In the genomic region with DNA sequence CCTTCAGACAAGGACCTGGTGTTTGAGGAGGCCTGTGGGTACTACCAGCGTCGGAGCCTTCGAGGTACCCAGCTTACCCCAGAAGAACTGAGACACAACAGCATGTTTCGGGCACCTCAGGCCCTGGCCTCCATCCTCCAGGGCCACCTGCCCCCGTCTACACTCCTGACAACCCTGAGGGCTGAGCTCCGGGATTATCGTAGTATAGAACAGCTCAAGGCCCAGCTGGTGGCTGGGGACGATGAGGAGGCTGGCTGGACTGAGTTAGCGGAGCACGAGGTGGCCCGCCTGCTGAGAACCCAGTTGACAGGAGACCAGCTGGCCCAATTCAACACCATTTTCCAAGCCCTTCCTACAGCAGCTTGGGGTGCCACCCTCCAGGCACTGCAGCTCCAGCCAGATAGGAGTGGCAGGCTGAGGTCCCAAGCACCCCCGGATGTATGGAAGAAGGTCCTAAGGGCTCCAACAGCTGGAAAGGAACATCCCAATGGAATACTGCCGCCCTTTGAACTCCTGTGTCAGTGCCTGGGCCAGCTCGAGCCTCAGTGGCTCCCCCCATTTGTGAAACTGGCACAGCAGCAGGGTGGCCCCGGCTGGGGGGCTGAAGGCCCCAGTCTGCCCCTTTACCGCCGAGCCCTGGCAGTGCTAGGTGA, we compare ENCODE assay signal across 11 mouse cellular contexts. TPM values are rescaled to one million over a fixed set of nuclear protein-coding genes. Genes with fewer than 3 reads are reported as not detected.
DNase-seq lines count a peak whose midpoint lies in the region; ATAC-seq and TF ChIP-seq lines count a peak whose summit lies in the region.
"Had no signal": no experiment of that assay in that cellular context is flagged by ENCODE, and none has a peak within 500 bp of the region (broad histone marks: within the 10 kb centered on the region; RNA-seq: fewer than 3 reads in every experiment).

No protein-coding gene starts in this region.

- H3K27ac ChIP-seq in hindbrain, embryonic 14.5 days = no peak overlapping the region
- H3K27ac ChIP-seq in hindbrain, embryonic 11.5 days (ENCODE audit: low read depth, low read length) = no peak overlapping the region
- H3K27ac ChIP-seq in midbrain, embryonic 11.5 days (ENCODE audit: low read depth, low read length) = no peak overlapping the region
- no peak overlapping the region for H3K27ac ChIP-seq in midbrain, embryonic 13.5 days
- H3K27ac ChIP-seq in stomach, postnatal 0 days (replicated peaks) = no peak overlapping the region
- H3K27ac ChIP-seq in forebrain, postnatal 0 days (ENCODE audit: low read depth, low read length) = no peak overlapping the region
- H3K27ac ChIP-seq: neural tube, embryonic 15.5 days had no signal

- no peak overlapping the region for H3K4me3 ChIP-seq in hindbrain, embryonic 14.5 days (replicated peaks; ENCODE audit: low read length)
- no peak overlapping the region for H3K4me3 ChIP-seq in hindbrain, embryonic 11.5 days (ENCODE audit: low read depth, low read length)
- H3K4me3 ChIP-seq in midbrain, embryonic 11.5 days (ENCODE audit: low read depth, low read length) = no peak overlapping the region
- H3K4me3 ChIP-seq in midbrain, embryonic 13.5 days (replicated peaks) = no peak overlapping the region
- H3K4me3 ChIP-seq in stomach, postnatal 0 days (ENCODE audit: low read depth, low read length) = no peak overlapping the region
- H3K4me3 ChIP-seq in forebrain, postnatal 0 days (ENCODE audit: low read depth, low read length) = no peak overlapping the region

- peak; percentile 28 for DNase-seq in cerebellum, adult 11-12 months
- no peak for DNase-seq in cerebellum, postnatal 14 days
- DNase-seq in hindbrain, embryonic 14.5 days (ENCODE audit: low spot score) = no peak
- no peak for DNase-seq in hindbrain, embryonic 11.5 days (ENCODE audit: low spot score)
- DNase-seq in midbrain, embryonic 11.5 days (ENCODE audit: low spot score, missing footprints) = peak; percentile 86
- no peak for DNase-seq in stomach, postnatal 0 days (ENCODE audit: low spot score)
- DNase-seq in forebrain, postnatal 0 days = no peak
- DNase-seq: kidney, adult 18-20 months; liver, postnatal 0 days had no signal

- H3K9ac ChIP-seq in hindbrain, embryonic 14.5 days = no peak overlapping the region
- no peak overlapping the region for H3K9ac ChIP-seq in hindbrain, embryonic 11.5 days (ENCODE audit: low read depth, low read length)
- no peak overlapping the region for H3K9ac ChIP-seq in midbrain, embryonic 11.5 days (ENCODE audit: low read length)
- no peak overlapping the region for H3K9ac ChIP-seq in midbrain, embryonic 13.5 days (replicated peaks)
- H3K9ac ChIP-seq in stomach, postnatal 0 days (ENCODE audit: low read length) = no peak overlapping the region
- no peak overlapping the region for H3K9ac ChIP-seq in forebrain, postnatal 0 days

- TF ChIP-seq EP300 in stomach, postnatal 0 days (optimal IDR thresholded peaks at IDR 0.05) = no peak

- peaks cover 17% of the 10 kb centered on the region; the same call in 1 of the 2 replicates for H3K27me3 ChIP-seq in hindbrain, embryonic 14.5 days (ENCODE audit: control insufficient read depth, insufficient read depth, low read length)
- H3K27me3 ChIP-seq in hindbrain, embryonic 11.5 days (ENCODE audit: control insufficient read depth, insufficient read depth, low read length) = peaks cover 4% of the 10 kb centered on the region; the same call in 1 of the 2 replicates
- H3K27me3 ChIP-seq in midbrain, embryonic 11.5 days (ENCODE audit: control insufficient read depth, insufficient read depth, low read length) = peaks cover 11% of the 10 kb centered on the region
- H3K27me3 ChIP-seq in midbrain, embryonic 13.5 days = peaks cover 35% of the 10 kb centered on the region
- no peaks in the 10 kb centered on the region for H3K27me3 ChIP-seq in stomach, postnatal 0 days (ENCODE audit: control insufficient read depth, insufficient read depth, low read length)
- no peaks in the 10 kb centered on the region for H3K27me3 ChIP-seq in forebrain, postnatal 0 days (ENCODE audit: insufficient read depth, low read length)

- H3K36me3 ChIP-seq in hindbrain, embryonic 14.5 days (replicated peaks; ENCODE audit: control insufficient read depth, insufficient read depth) = no peaks in the 10 kb centered on the region
- H3K36me3 ChIP-seq in hindbrain, embryonic 11.5 days (ENCODE audit: control insufficient read depth, insufficient read depth, low read length) = no peaks in the 10 kb centered on the region
- H3K36me3 ChIP-seq in midbrain, embryonic 11.5 days (ENCODE audit: control insufficient read depth, insufficient read depth, low read length) = no peaks in the 10 kb centered on the region
- H3K36me3 ChIP-seq in midbrain, embryonic 13.5 days = no peaks in the 10 kb centered on the region
- no peaks in the 10 kb centered on the region; the same call in 1 of the 2 replicates for H3K36me3 ChIP-seq in stomach, postnatal 0 days (ENCODE audit: control insufficient read depth, insufficient read depth, low read length)
- H3K36me3 ChIP-seq in forebrain, postnatal 0 days (ENCODE audit: insufficient read depth) = no peaks in the 10 kb centered on the region
- H3K36me3 ChIP-seq: neural tube, embryonic 15.5 days had no signal

- TF ChIP-seq CTCF in stomach, postnatal 0 days (IDR thresholded peaks at IDR 0.05; ENCODE audit: low read depth) = no peak
- TF ChIP-seq CTCF in forebrain, postnatal 0 days (IDR thresholded peaks at IDR 0.05; ENCODE audit: low read depth) = no peak

- no peaks in the 10 kb centered on the region for H3K9me3 ChIP-seq in hindbrain, embryonic 14.5 days (ENCODE audit: control insufficient read depth, low read length)
- H3K9me3 ChIP-seq in hindbrain, embryonic 11.5 days (ENCODE audit: control insufficient read depth, low read length) = no peaks in the 10 kb centered on the region
- H3K9me3 ChIP-seq in midbrain, embryonic 11.5 days (ENCODE audit: control insufficient read depth, low read length) = no peaks in the 10 kb centered on the region
- no peaks in the 10 kb centered on the region for H3K9me3 ChIP-seq in midbrain, embryonic 13.5 days
- no peaks in the 10 kb centered on the region for H3K9me3 ChIP-seq in stomach, postnatal 0 days (ENCODE audit: control insufficient read depth, low read length)
- H3K9me3 ChIP-seq in forebrain, postnatal 0 days (ENCODE audit: low read length) = no peaks in the 10 kb centered on the region
- H3K9me3 ChIP-seq: neural tube, embryonic 15.5 days had no signal

- no peak overlapping the region for H3K4me2 ChIP-seq in hindbrain, embryonic 14.5 days (replicated peaks)
- H3K4me2 ChIP-seq in hindbrain, embryonic 11.5 days (replicated peaks; ENCODE audit: low read depth, low read length) = no peak overlapping the region
- no peak overlapping the region for H3K4me2 ChIP-seq in midbrain, embryonic 11.5 days
- no peak overlapping the region for H3K4me2 ChIP-seq in midbrain, embryonic 13.5 days (replicated peaks)
- H3K4me2 ChIP-seq in stomach, postnatal 0 days (replicated peaks; ENCODE audit: low read depth) = peak overlapping the region; percentile 98
- H3K4me2 ChIP-seq in forebrain, postnatal 0 days (ENCODE audit: low read depth) = no peak overlapping the region

- 73% methylated on average over 17 of the region's 17 CpGs for WGBS in hindbrain, embryonic 14.5 days
- WGBS in hindbrain, embryonic 11.5 days = 77% methylated on average over 17 of the region's 17 CpGs
- 63% methylated on average over 17 of the region's 17 CpGs for WGBS in midbrain, embryonic 11.5 days
- 63% methylated on average over 17 of the region's 17 CpGs for WGBS in midbrain, embryonic 13.5 days
- WGBS in stomach, postnatal 0 days = 86% methylated on average over 17 of the region's 17 CpGs
- WGBS in forebrain, postnatal 0 days = 69% methylated on average over 17 of the region's 17 CpGs

- ATAC-seq in hindbrain, embryonic 14.5 days (ENCODE audit: low FRiP score) = 0 out of 2 replicates have a peak, but pooled peaks have one; percentile 21
- ATAC-seq in hindbrain, embryonic 11.5 days (ENCODE audit: low FRiP score) = no peak
- ATAC-seq in midbrain, embryonic 11.5 days (ENCODE audit: low FRiP score) = no peak
- no peak for ATAC-seq in midbrain, embryonic 13.5 days
- no peak for ATAC-seq in stomach, postnatal 0 days (ENCODE audit: low FRiP score, low TSS enrichment)
- ATAC-seq in forebrain, postnatal 0 days = no peak
- ATAC-seq: liver, postnatal 0 days had no signal

- peaks cover 13% of the 10 kb centered on the region for H3K4me1 ChIP-seq in hindbrain, embryonic 14.5 days (replicated peaks; ENCODE audit: control insufficient read depth, insufficient read depth, low read length)
- H3K4me1 ChIP-seq in hindbrain, embryonic 11.5 days (replicated peaks; ENCODE audit: control insufficient read depth, insufficient read depth, low read length) = no peaks in the 10 kb centered on the region
- H3K4me1 ChIP-seq in midbrain, embryonic 11.5 days (ENCODE audit: control insufficient read depth, insufficient read depth, low read length) = peaks cover 6% of the 10 kb centered on the region
- H3K4me1 ChIP-seq in midbrain, embryonic 13.5 days (replicated peaks) = peaks cover 10% of the 10 kb centered on the region
- H3K4me1 ChIP-seq in stomach, postnatal 0 days (replicated peaks; ENCODE audit: control insufficient read depth, insufficient read depth) = peaks cover 7% of the 10 kb centered on the region; the same call in 1 of the 2 replicates
- peaks cover 3% of the 10 kb centered on the region for H3K4me1 ChIP-seq in forebrain, postnatal 0 days (ENCODE audit: insufficient read depth)

RNA-seq across cellular contexts. Expression of gene Hps6, which starts 1.6 kb away (rescaled TPM):
- polyA plus RNA-seq in hindbrain, embryonic 14.5 days (2014; fragmentation: Nextera tagmentation; extraction: Ambion mirVana) = 2.9 and 3.1 TPM in 2 replicates
- 1.0 and 1.9 TPM in 2 replicates for polyA plus RNA-seq in hindbrain, embryonic 11.5 days (2014; fragmentation: Nextera tagmentation; extraction: Ambion mirVana)
- polyA plus RNA-seq in midbrain, embryonic 11.5 days (2014; fragmentation: Nextera tagmentation; extraction: Ambion mirVana) = 1.0 and 1.4 TPM in 2 replicates
- polyA plus RNA-seq in midbrain, embryonic 13.5 days (2015; fragmentation: Nextera tagmentation; extraction: Ambion mirVana) = 2.0 TPM in 2 replicates
- 4.9 and 5.1 TPM in 2 replicates for polyA plus RNA-seq in stomach, postnatal 0 days (2015; fragmentation: Nextera tagmentation; extraction: Ambion mirVana)
- total RNA-seq in forebrain, postnatal 0 days (2014; rRNA removed) = 5.3 and 7.0 TPM in 2 replicates
- 3.6 and 4.6 TPM in 2 replicates for polyA plus RNA-seq in forebrain, postnatal 0 days (2015; fragmentation: Nextera tagmentation; extraction: Ambion mirVana)

RNA-seq across cellular contexts. Expression of gene Armh3, which starts 6.7 kb away (rescaled TPM):
- polyA plus RNA-seq in hindbrain, embryonic 14.5 days (2014; fragmentation: Nextera tagmentation; extraction: Ambion mirVana) = 17.7 and 18.7 TPM in 2 replicates
- 13.7 and 15.3 TPM in 2 replicates for polyA plus RNA-seq in hindbrain, embryonic 11.5 days (2014; fragmentation: Nextera tagmentation; extraction: Ambion mirVana)
- polyA plus RNA-seq in midbrain, embryonic 11.5 days (2014; fragmentation: Nextera tagmentation; extraction: Ambion mirVana) = 13.9 and 14.2 TPM in 2 replicates
- 22.1 and 23.4 TPM in 2 replicates for polyA plus RNA-seq in midbrain, embryonic 13.5 days (2015; fragmentation: Nextera tagmentation; extraction: Ambion mirVana)
- polyA plus RNA-seq in stomach, postnatal 0 days (2015; fragmentation: Nextera tagmentation; extraction: Ambion mirVana) = 7.5 and 8.2 TPM in 2 replicates
- 17.5 and 22.5 TPM in 2 replicates for total RNA-seq in forebrain, postnatal 0 days (2014; rRNA removed)
- polyA plus RNA-seq in forebrain, postnatal 0 days (2015; fragmentation: Nextera tagmentation; extraction: Ambion mirVana) = 18.7 and 20.9 TPM in 2 replicates

RNA-seq across cellular contexts. Expression of gene Pprc1, which starts 39.7 kb away (rescaled TPM):
- polyA plus RNA-seq in hindbrain, embryonic 14.5 days (2014; fragmentation: Nextera tagmentation; extraction: Ambion mirVana) = 19.1 and 29.6 TPM in 2 replicates
- polyA plus RNA-seq in hindbrain, embryonic 11.5 days (2014; fragmentation: Nextera tagmentation; extraction: Ambion mirVana) = 42.7 and 45.8 TPM in 2 replicates
- polyA plus RNA-seq in midbrain, embryonic 11.5 days (2014; fragmentation: Nextera tagmentation; extraction: Ambion mirVana) = 38.2 and 48.5 TPM in 2 replicates
- polyA plus RNA-seq in midbrain, embryonic 13.5 days (2015; fragmentation: Nextera tagmentation; extraction: Ambion mirVana) = 20.5 and 21.8 TPM in 2 replicates
- polyA plus RNA-seq in stomach, postnatal 0 days (2015; fragmentation: Nextera tagmentation; extraction: Ambion mirVana) = 8.6 and 10.7 TPM in 2 replicates
- total RNA-seq in forebrain, postnatal 0 days (2014; rRNA removed) = 10.6 and 11.2 TPM in 2 replicates
- 9.0 and 11.3 TPM in 2 replicates for polyA plus RNA-seq in forebrain, postnatal 0 days (2015; fragmentation: Nextera tagmentation; extraction: Ambion mirVana)

RNA-seq across cellular contexts. Expression of gene Ldb1, which starts 40.1 kb away (rescaled TPM):
- 92.2 and 95.4 TPM in 2 replicates for polyA plus RNA-seq in hindbrain, embryonic 14.5 days (2014; fragmentation: Nextera tagmentation; extraction: Ambion mirVana)
- 87.9 and 95.8 TPM in 2 replicates for polyA plus RNA-seq in hindbrain, embryonic 11.5 days (2014; fragmentation: Nextera tagmentation; extraction: Ambion mirVana)
- polyA plus RNA-seq in midbrain, embryonic 11.5 days (2014; fragmentation: Nextera tagmentation; extraction: Ambion mirVana) = 72.1 and 77.0 TPM in 2 replicates
- 121 and 140 TPM in 2 replicates for polyA plus RNA-seq in midbrain, embryonic 13.5 days (2015; fragmentation: Nextera tagmentation; extraction: Ambion mirVana)
- polyA plus RNA-seq in stomach, postnatal 0 days (2015; fragmentation: Nextera tagmentation; extraction: Ambion mirVana) = 50.1 and 54.9 TPM in 2 replicates
- 140 and 162 TPM in 2 replicates for total RNA-seq in forebrain, postnatal 0 days (2014; rRNA removed)
- polyA plus RNA-seq in forebrain, postnatal 0 days (2015; fragmentation: Nextera tagmentation; extraction: Ambion mirVana) = 82.6 and 90.4 TPM in 2 replicates

Comparison
In these comparisons a context has a peak if more than half of its experiments do, and no peak if none do; other contexts are left out.
1. DNase-seq: peak in cerebellum, adult 11-12 months (single experiment) and midbrain, embryonic 11.5 days (single experiment); none in cerebellum, postnatal 14 days (0 of 2), hindbrain, embryonic 14.5 days (single experiment), hindbrain, embryonic 11.5 days (single experiment), stomach, postnatal 0 days (single experiment) and forebrain, postnatal 0 days (single experiment).